Mouse (Mus musculus) layer of hippocampus, postnatal 14 days (tissue): ENCODE data around the gene Olfr1344. TPM values are rescaled to one million over a fixed set of nuclear protein-coding genes. Genes with fewer than 3 reads are reported as not detected.

Experiments
- total RNA-seq, 2 experiments: library from RNA; stranded (reverse); gene quantifications; 2 replicates each; pipeline ENCODE4 v1.2.3; 2021

Gene Olfr1344
- total RNA-seq, 2 experiments from 2014 or later = 1.2 TPM

Other genes with a start within 250 kb of the Olfr1344 start
- not detected for gene Galp, start 241.6 kb upstream of the Olfr1344 start, total RNA-seq
- gene Zscan5b, start 216.4 kb upstream of the Olfr1344 start, total RNA-seq = not detected
- not detected for gene Epp13, start 186.0 kb upstream of the Olfr1344 start, total RNA-seq
- gene Zfp667, start 152.1 kb upstream of the Olfr1344 start, total RNA-seq = 10 to 100 TPM; 13.7 to 13.8 TPM
- gene Zfp583, start 107.4 kb upstream of the Olfr1344 start, total RNA-seq = 10 to 100 TPM in 1 of 2 experiments, 1 to 10 TPM in 1; 9.8 to 10.9 TPM
- 1 to 10 TPM; 5.0 to 6.6 TPM for gene Gm3854, start 94.9 kb upstream of the Olfr1344 start, total RNA-seq
- 1 to 10 TPM; 4.1 to 5.9 TPM for gene Zfp78, start 75.4 kb upstream of the Olfr1344 start, total RNA-seq
- 1 to 10 TPM; 5.7 to 5.9 TPM for gene Zfp28, start 55.4 kb upstream of the Olfr1344 start, total RNA-seq
- 10 to 100 TPM; 21.0 to 21.7 TPM for gene Smim17, start 40.0 kb upstream of the Olfr1344 start, total RNA-seq
- under 1 TPM; 0.29 to 0.35 TPM for gene Gm20715, start 28.4 kb upstream of the Olfr1344 start, total RNA-seq
- under 1 TPM in 1 of 2 experiments, not detected in 1; 0.05 TPM for gene Olfr1336, start 17.5 kb downstream of the Olfr1344 start, total RNA-seq
- gene Olfr1346, start 28.4 kb downstream of the Olfr1344 start, total RNA-seq = not detected
- gene Olfr5, start 48.3 kb downstream of the Olfr1344 start, total RNA-seq = not detected
- gene Olfr1347, start 61.1 kb downstream of the Olfr1344 start, total RNA-seq = not detected
- gene Olfr1348, start 70.1 kb downstream of the Olfr1344 start, total RNA-seq = not detected
- gene Olfr1349, start 84.3 kb downstream of the Olfr1344 start, total RNA-seq = not detected
- gene Olfr1350, start 126.2 kb downstream of the Olfr1344 start, total RNA-seq = not detected